Mouse (Mus musculus) stomach, postnatal 0 days (tissue): ENCODE measurements around the gene Adamts12. TPM values are rescaled to one million over a fixed set of nuclear protein-coding genes. Genes with fewer than 3 reads are reported as not detected.

ENCODE experiments used
- ATAC-seq: fragments of 200-750 bp; cut with Nextera tagmentation; 2 replicates; pipeline ENCODE4 v1.8.0; 2017; ENCODE audit not compliant: low FRiP score, low TSS enrichment
- DNase-seq: peaks from one replicate; pipeline ENCODE4 v3.0.0-alpha.2; 2016; ENCODE audit warnings: low spot score
- H3K27ac ChIP-seq: fragments of 300-500 bp; sonication (generic); replicated peaks from 2 replicates; pipeline ENCODE4 v1.5.1; 2014; ENCODE audit warnings: mild to moderate bottlenecking, control low read depth
- H3K27me3 ChIP-seq: fragments of 300-500 bp; sonication (generic); 2 replicates; pipeline ENCODE4 v1.6.1; 2014; ENCODE audit warnings: low read length; ENCODE audit not compliant: control insufficient read depth, insufficient read depth
- H3K36me3 ChIP-seq: fragments of 300-500 bp; sonication (generic); 2 replicates; pipeline ENCODE4 v1.6.1; 2014; ENCODE audit warnings: low read length, mixed read lengths; ENCODE audit not compliant: control insufficient read depth, insufficient read depth
- H3K4me1 ChIP-seq: fragments of 300-500 bp; sonication (generic); replicated peaks from 2 replicates; pipeline ENCODE4 v1.6.1; 2014; ENCODE audit warnings: antibody characterized with exemption; ENCODE audit not compliant: control insufficient read depth, insufficient read depth
- H3K4me2 ChIP-seq: fragments of 300-500 bp; sonication (generic); replicated peaks from 2 replicates; pipeline ENCODE4 v1.6.1; 2014; ENCODE audit warnings: low read depth, mild to moderate bottlenecking, control low read depth, moderate library complexity
- H3K4me3 ChIP-seq: fragments of 300-500 bp; sonication (generic); 2 replicates; pipeline ENCODE4 v1.5.1; 2014; ENCODE audit warnings: low read depth, low read length, control low read depth
- H3K9ac ChIP-seq: fragments of 300-500 bp; sonication (generic); 2 replicates; pipeline ENCODE4 v1.6.1; 2014; ENCODE audit warnings: mild to moderate bottlenecking, low read length, control low read depth, mixed read lengths
- H3K9me3 ChIP-seq: fragments of 300-500 bp; sonication (generic); 2 replicates; pipeline ENCODE4 v1.6.1; 2016; ENCODE audit warnings: low read length; ENCODE audit not compliant: control insufficient read depth
- CTCF ChIP-seq: IDR thresholded peaks from 2 replicates; pipeline ENCODE4 v1.5.1; 2016; ENCODE audit warnings: antibody characterized with exemption, low read depth, mild to moderate bottlenecking, moderate library complexity
- EP300 ChIP-seq: optimal IDR thresholded peaks from 2 replicates; pipeline ENCODE3; 2016; ENCODE audit warnings: antibody characterized with exemption
- WGBS: fragments of 180-500 bp; shearing (Covaris S2); extraction: QIAGEN DNeasy Blood & Tissue Kit; methylation state at CpG from one replicate; pipeline ENCODE4 v1.1.7; 2014; 5-methylcytosine and 5-hydroxymethylcytosine counted together
- polyA plus RNA-seq: library from polyadenylated mRNA; unstranded; fragments of >200 nt; fragmentation: Nextera tagmentation; extraction: Ambion mirVana; gene quantifications from 2 replicates; pipeline ENCODE4 v1.2.1, GENCODE M21; 2015

Adamts12 gene
- polyA plus RNA-seq, 1 experiment from 2014 or later: 0.62 TPM

- Histone ChIP-seq H3K9ac (no peak overlapping the region), H3K27me3 (no peaks in the 10 kb centered on the region), H3K4me1 (no peaks in the 10 kb centered on the region), H3K27ac (no peak overlapping the region), H3K36me3 (no peaks in the 10 kb centered on the region), H3K4me2 (no peak overlapping the region), H3K9me3 (no peaks in the 10 kb centered on the region), H3K4me3 (no peak overlapping the region)
- ATAC-seq (no peak), DNase-seq (no peak)
- TF ChIP-seq CTCF: no peak
- TF ChIP-seq EP300: no peak
- WGBS: 76% methylated on average over 4 of the region's 4 CpGs
These were observed 36.3 kb downstream of the Adamts12 start for GRCm38 (mm10) chr15:11100917-11101316.

- ATAC-seq (no peak), DNase-seq (no peak)
- Histone ChIP-seq H3K27me3 (no peaks in the 10 kb centered on the region), H3K4me2 (no peak overlapping the region), H3K36me3 (no peaks in the 10 kb centered on the region), H3K27ac (no peak overlapping the region), H3K9me3 (no peaks in the 10 kb centered on the region), H3K9ac (no peak overlapping the region), H3K4me1 (no peaks in the 10 kb centered on the region), H3K4me3 (no peak overlapping the region)
- WGBS: 52% methylated on average over 2 of the region's 2 CpGs
- no peak for TF ChIP-seq CTCF
- no peak for TF ChIP-seq EP300
These were observed 40.5 kb downstream of the Adamts12 start for GRCm38 (mm10) chr15:11105101-11105500.

GRCm38 (mm10) chr15:11107376-11107775 is 42.8 kb downstream of the Adamts12 start:
- H3K36me3 ChIP-seq: no peaks in the 10 kb centered on the region
- no peak overlapping the region for H3K4me2 ChIP-seq
- 78% methylated on average over 5 of the region's 5 CpGs for WGBS
- no peak overlapping the region for H3K4me3 ChIP-seq
- DNase-seq (no peak), ATAC-seq (no peak)
- H3K9me3 ChIP-seq: no peaks in the 10 kb centered on the region
- no peaks in the 10 kb centered on the region for H3K4me1 ChIP-seq
- no peak for TF ChIP-seq CTCF
- TF ChIP-seq EP300: no peak
- no peak overlapping the region for H3K9ac ChIP-seq
- H3K27me3 ChIP-seq: no peaks in the 10 kb centered on the region
- H3K27ac ChIP-seq: no peak overlapping the region

- H3K9ac ChIP-seq: no peak overlapping the region
- WGBS: 73% methylated on average over 8 of the region's 8 CpGs
- ATAC-seq (no peak), DNase-seq (no peak)
- H3K4me3 ChIP-seq: no peak overlapping the region
- H3K27me3 ChIP-seq: no peaks in the 10 kb centered on the region
- H3K27ac ChIP-seq: no peak overlapping the region
- H3K36me3 ChIP-seq: no peaks in the 10 kb centered on the region
- no peaks in the 10 kb centered on the region for H3K4me1 ChIP-seq
- TF ChIP-seq EP300 (no peak), CTCF (no peak)
- no peak overlapping the region for H3K4me2 ChIP-seq
- no peaks in the 10 kb centered on the region for H3K9me3 ChIP-seq
These were observed 50.1 kb downstream of the Adamts12 start for GRCm38 (mm10) chr15:11114631-11115197.

GRCm38 (mm10) chr15:11116303-11116702 is 51.7 kb downstream of the Adamts12 start:
- Histone ChIP-seq H3K9ac (no peak overlapping the region), H3K36me3 (no peaks in the 10 kb centered on the region), H3K27me3 (no peaks in the 10 kb centered on the region), H3K9me3 (no peaks in the 10 kb centered on the region), H3K27ac (no peak overlapping the region), H3K4me1 (no peaks in the 10 kb centered on the region), H3K4me3 (no peak overlapping the region), H3K4me2 (no peak overlapping the region)
- DNase-seq: no peak
- 43% methylated on average over 2 of the region's 2 CpGs for WGBS
- ATAC-seq: no peak; the same call in 1 of the 2 replicates
- TF ChIP-seq CTCF: no peak
- no peak for TF ChIP-seq EP300

GRCm38 (mm10) chr15:11116853-11117252 is 52.3 kb downstream of the Adamts12 start:
- DNase-seq: no peak
- no peak for ATAC-seq
- Histone ChIP-seq H3K9ac (no peak overlapping the region), H3K27me3 (no peaks in the 10 kb centered on the region), H3K4me3 (no peak overlapping the region), H3K27ac (no peak overlapping the region), H3K9me3 (no peaks in the 10 kb centered on the region), H3K36me3 (no peaks in the 10 kb centered on the region), H3K4me1 (no peaks in the 10 kb centered on the region), H3K4me2 (no peak overlapping the region)
- no peak for TF ChIP-seq CTCF
- no peak for TF ChIP-seq EP300
- 49% methylated on average over 3 of the region's 3 CpGs for WGBS
